Mouse (Mus musculus): ENCODE data around the gene Asl.

GRCm38 (mm10) chr5:130051073-130051860, 22.2 kb upstream of the Asl start:
- no peak for TF ChIP-seq POLR2A (IDR thresholded peaks at IDR 0.05; ENCODE audit: control insufficient read depth, low read depth, low read length)
- no peak for TF ChIP-seq CTCF (IDR thresholded peaks at IDR 0.05; ENCODE audit: control insufficient read depth, insufficient read depth, insufficient replicate concordance, low read depth, low read length)
